Mouse (Mus musculus): ENCODE data around the gene Krtap3-1.
"Not testable (repeated sequence)": the region's sequence is repeated elsewhere in the genome, so short reads cannot be mapped to it uniquely, and the experiment has no call there.

Krtap3-1 gene

GRCm38 (mm10) chr11:99566530-99566929 lies at the start of gene Krtap3-1:
Krtap3-1 (minus strand) TSS chr11:99566630.
- no peak for DNase-seq

GRCm38 (mm10) chr11:99614796-99615363 lies 48.5 kb upstream of the Krtap3-1 start, which contains the start of gene Krtap2-4:
Krtap2-4 (minus strand) TSS chr11:99614846.
- no peak for DNase-seq

GRCm38 (mm10) chr11:99610089-99610488 lies 43.7 kb upstream of the Krtap3-1 start, which contains the start of gene Gm11937:
Gm11937 (minus strand) TSS chr11:99610189.
- not testable (repeated sequence) for DNase-seq

- DNase-seq = no peak
Measured at GRCm38 (mm10) chr11:99609126-99609525, 42.7 kb upstream of the Krtap3-1 start.

- not testable (repeated sequence) for DNase-seq
Measured at GRCm38 (mm10) chr11:99603208-99603607, 36.8 kb upstream of the Krtap3-1 start, which contains the start of gene Gm11938. Gm11938 (minus strand) TSS chr11:99603308.

- DNase-seq = not testable (repeated sequence)
Measured at GRCm38 (mm10) chr11:99597742-99598141, 31.3 kb upstream of the Krtap3-1 start, which contains the start of gene Krtap9-3. Krtap9-3 (minus strand) TSS chr11:99598105.

GRCm38 (mm10) chr11:99590981-99591380 lies 24.6 kb upstream of the Krtap3-1 start, which contains the start of gene Krtap1-3:
Krtap1-3 (minus strand) TSS chr11:99591339.
- no peak for DNase-seq

GRCm38 (mm10) chr11:99585096-99585495 lies 18.7 kb upstream of the Krtap3-1 start:
- peak; percentile 21 for DNase-seq

GRCm38 (mm10) chr11:99583245-99583704 lies 16.8 kb upstream of the Krtap3-1 start, which contains the start of gene Krtap1-4:
Krtap1-4 (minus strand) TSS chr11:99583654.
- DNase-seq = no peak

- no peak for DNase-seq
Measured at GRCm38 (mm10) chr11:99581564-99581963, 15.1 kb upstream of the Krtap3-1 start.

- DNase-seq = no peak
Measured at GRCm38 (mm10) chr11:99581051-99581450, 14.6 kb upstream of the Krtap3-1 start.

GRCm38 (mm10) chr11:99580636-99581035 lies 14.2 kb upstream of the Krtap3-1 start, which contains the start of gene Krtap1-5:
Krtap1-5 (minus strand) TSS chr11:99581016.
- DNase-seq = no peak

- peak; percentile 65 for DNase-seq
Measured at GRCm38 (mm10) chr11:99574106-99574505, 7.7 kb upstream of the Krtap3-1 start.

- no peak for DNase-seq
Measured at GRCm38 (mm10) chr11:99573164-99573563, 6.7 kb upstream of the Krtap3-1 start.

GRCm38 (mm10) chr11:99562580-99562979 lies 3.9 kb downstream of the Krtap3-1 start:
- no peak for DNase-seq

GRCm38 (mm10) chr11:99559366-99559765 lies 7.1 kb downstream of the Krtap3-1 start, which contains the start of gene Gm11939:
Gm11939 (minus strand) TSS chr11:99559466.
- DNase-seq = no peak

- DNase-seq = no peak
Measured at GRCm38 (mm10) chr11:99557976-99558745, 8.3 kb downstream of the Krtap3-1 start.

- no peak for DNase-seq
Measured at GRCm38 (mm10) chr11:99556753-99557152, 9.7 kb downstream of the Krtap3-1 start, which contains the start of gene Krtap3-2. Krtap3-2 (minus strand) TSS chr11:99556853.

- DNase-seq = no peak
Measured at GRCm38 (mm10) chr11:99556195-99556594, 10.2 kb downstream of the Krtap3-1 start.

- no peak for DNase-seq
Measured at GRCm38 (mm10) chr11:99550765-99551164, 15.7 kb downstream of the Krtap3-1 start, which contains the start of gene Krtap3-3. Krtap3-3 (minus strand) TSS chr11:99550865.

- no peak for DNase-seq
Measured at GRCm38 (mm10) chr11:99547892-99548291, 18.5 kb downstream of the Krtap3-1 start.

GRCm38 (mm10) chr11:99539721-99540120 lies 26.7 kb downstream of the Krtap3-1 start:
- DNase-seq = peak; percentile 28

GRCm38 (mm10) chr11:99521288-99521860 lies 45.1 kb downstream of the Krtap3-1 start, which contains the start of gene Krt39:
Krt39 (minus strand) TSS chr11:99521338.
- no peak for DNase-seq

Measured in right cerebral cortex, postnatal 14 days (tissue).